Mouse (Mus musculus) spleen, adult 2 months (tissue): ENCODE data around the gene Ibtk.

Experiments used
- CTCF ChIP-seq: fragments of 200-500 bp; IDR thresholded peaks from 2 replicates; pipeline ENCODE4 v1.5.1; 2011; ENCODE audit warnings: mild to moderate bottlenecking, inconsistent platforms; ENCODE audit not compliant: insufficient read depth, insufficient read length, insufficient replicate concordance; ENCODE audit errors: extremely low read depth
- POLR2A ChIP-seq: fragments of 200-500 bp; IDR thresholded peaks from 2 replicates; pipeline ENCODE4 v1.6.1; 2011; ENCODE audit warnings: low read depth, low read length, inconsistent platforms

- no peak for TF ChIP-seq POLR2A
- no peak for TF ChIP-seq CTCF
Observed at GRCm38 (mm10) chr9:85771454-85771853, 22.3 kb upstream of the Ibtk start.
